Mouse (Mus musculus) intestine, postnatal 0 days (tissue): ENCODE data around the gene Cggbp1. TPM values are rescaled to one million over a fixed set of nuclear protein-coding genes. Genes with fewer than 3 reads are reported as not detected.

Experiments
- ATAC-seq: fragments of 200-750 bp; cut with Nextera tagmentation; 2 replicates; pipeline ENCODE4 v1.8.0; 2017; ENCODE audit warnings: mild to moderate bottlenecking, moderate TSS enrichment, moderate library complexity
- H3K27ac ChIP-seq: fragments of 300-500 bp; sonication (generic); 2 replicates; pipeline ENCODE4 v1.5.1; 2014; ENCODE audit warnings: mild to moderate bottlenecking, low read depth, low read length, moderate library complexity
- H3K27me3 ChIP-seq: fragments of 300-500 bp; sonication (generic); replicated peaks from 2 replicates; pipeline ENCODE4 v1.6.1; 2014; ENCODE audit warnings: low read length, mixed read lengths; ENCODE audit not compliant: control insufficient read depth, insufficient read depth
- H3K36me3 ChIP-seq: fragments of 300-500 bp; sonication (generic); 2 replicates; pipeline ENCODE4 v1.6.1; 2014; ENCODE audit warnings: mild to moderate bottlenecking, moderate library complexity; ENCODE audit not compliant: control insufficient read depth, insufficient read depth
- H3K4me1 ChIP-seq: fragments of 300-500 bp; sonication (generic); replicated peaks from 2 replicates; pipeline ENCODE4 v1.6.1; 2014; ENCODE audit warnings: antibody characterized with exemption, low read length, mixed read lengths; ENCODE audit not compliant: control insufficient read depth, insufficient read depth
- H3K4me2 ChIP-seq: fragments of 300-500 bp; sonication (generic); replicated peaks from 2 replicates; pipeline ENCODE4 v1.6.1; 2014; ENCODE audit warnings: low read depth, mild to moderate bottlenecking, moderate library complexity
- H3K4me3 ChIP-seq: fragments of 300-500 bp; sonication (generic); 2 replicates; pipeline ENCODE4 v1.5.1; 2014; ENCODE audit warnings: low read depth, low read length
- H3K9ac ChIP-seq: fragments of 300-500 bp; sonication (generic); 2 replicates; pipeline ENCODE4 v1.6.1; 2014; ENCODE audit warnings: mild to moderate bottlenecking, low read depth, low read length
- H3K9me3 ChIP-seq: fragments of 300-500 bp; sonication (generic); 2 replicates; pipeline ENCODE4 v1.6.1; 2016; ENCODE audit warnings: mixed run types; ENCODE audit not compliant: control insufficient read depth
- CTCF ChIP-seq: sonication (generic); IDR thresholded peaks from 2 replicates; pipeline ENCODE4 v1.5.1; 2016; ENCODE audit warnings: low read depth, mild to moderate bottlenecking, control low read depth, antibody characterized with exemption, moderate library complexity
- WGBS: fragments of 180-500 bp; shearing (Covaris S2); extraction: QIAGEN DNeasy Blood & Tissue Kit; methylation state at CpG from one replicate; pipeline ENCODE4 v1.1.7; 2014; 5-methylcytosine and 5-hydroxymethylcytosine counted together
- polyA plus RNA-seq: library from polyadenylated mRNA; unstranded; fragments of >200 nt; fragmentation: Nextera tagmentation; extraction: Ambion mirVana; gene quantifications from 2 replicates; pipeline ENCODE4 v1.2.1, GENCODE M21; 2015

Cggbp1 gene
- polyA plus RNA-seq, 1 experiment from 2014 or later, result 34.4 TPM

- TF ChIP-seq CTCF, result no peak
- no peak overlapping the region for H3K4me3 ChIP-seq
- no peaks in the 10 kb centered on the region for H3K36me3 ChIP-seq
- no peak overlapping the region for H3K9ac ChIP-seq
- no peaks in the 10 kb centered on the region for H3K27me3 ChIP-seq
- no peak overlapping the region for H3K4me2 ChIP-seq
- no peak for ATAC-seq
- no peaks in the 10 kb centered on the region for H3K4me1 ChIP-seq
- 72% methylated on average over 1 of the region's 1 CpGs for WGBS
- no peak overlapping the region for H3K27ac ChIP-seq
- H3K9me3 ChIP-seq, result no peaks in the 10 kb centered on the region
Measured at GRCm38 (mm10) chr16:64835996-64836545, 15.7 kb upstream of the Cggbp1 start.

- Histone ChIP-seq H3K36me3 (no peaks in the 10 kb centered on the region), H3K27me3 (no peaks in the 10 kb centered on the region), H3K9ac (no peak overlapping the region), H3K27ac (no peak overlapping the region), H3K4me2 (no peak overlapping the region), H3K4me1 (no peaks in the 10 kb centered on the region), H3K9me3 (no peaks in the 10 kb centered on the region), H3K4me3 (no peak overlapping the region)
- ATAC-seq, result no peak
- 94% methylated on average over 2 of the region's 2 CpGs for WGBS
- TF ChIP-seq CTCF, result no peak
Measured at GRCm38 (mm10) chr16:64836709-64837108, 15.1 kb upstream of the Cggbp1 start.

- H3K27me3 ChIP-seq, result no peaks in the 10 kb centered on the region
- TF ChIP-seq CTCF, result no peak
- 82% methylated on average over 5 of the region's 5 CpGs for WGBS
- H3K9me3 ChIP-seq, result no peaks in the 10 kb centered on the region
- no peaks in the 10 kb centered on the region for H3K4me1 ChIP-seq
- H3K4me2 ChIP-seq, result no peak overlapping the region
- ATAC-seq, result no peak
- H3K36me3 ChIP-seq, result no peaks in the 10 kb centered on the region
- H3K4me3 ChIP-seq, result no peak overlapping the region
- H3K9ac ChIP-seq, result no peak overlapping the region
- H3K27ac ChIP-seq, result no peak overlapping the region
Measured at GRCm38 (mm10) chr16:64841481-64842373, 10.1 kb upstream of the Cggbp1 start.

- Histone ChIP-seq H3K9me3 (no peaks in the 10 kb centered on the region), H3K36me3 (no peaks in the 10 kb centered on the region), H3K4me2 (no peak overlapping the region), H3K4me1 (no peaks in the 10 kb centered on the region), H3K9ac (no peak overlapping the region), H3K27me3 (no peaks in the 10 kb centered on the region), H3K27ac (no peak overlapping the region), H3K4me3 (no peak overlapping the region)
- ATAC-seq, result no peak
- TF ChIP-seq CTCF, result 0 out of 2 replicates have a peak, but pooled peaks have one; percentile 16
- 91% methylated on average over 3 of the region's 3 CpGs for WGBS
Measured at GRCm38 (mm10) chr16:64842374-64842729, 9.4 kb upstream of the Cggbp1 start.

- WGBS, result 88% methylated on average over 8 of the region's 8 CpGs
- Histone ChIP-seq H3K4me1 (no peaks in the 10 kb centered on the region), H3K27ac (no peak overlapping the region), H3K4me3 (no peak overlapping the region), H3K9me3 (no peaks in the 10 kb centered on the region), H3K36me3 (no peaks in the 10 kb centered on the region), H3K27me3 (no peaks in the 10 kb centered on the region), H3K4me2 (no peak overlapping the region), H3K9ac (no peak overlapping the region)
- no peak for ATAC-seq
- TF ChIP-seq CTCF, result peak; percentile 47
Measured at GRCm38 (mm10) chr16:64845947-64846346, 5.8 kb upstream of the Cggbp1 start.

- H3K9ac ChIP-seq, result peak overlapping the region; percentile 82
- no peak for TF ChIP-seq CTCF
- H3K36me3 ChIP-seq, result peaks cover 1% of the 10 kb centered on the region
- peak overlapping the region; percentile 95 for H3K27ac ChIP-seq
- H3K9me3 ChIP-seq, result no peaks in the 10 kb centered on the region
- no peaks in the 10 kb centered on the region for H3K27me3 ChIP-seq
- H3K4me3 ChIP-seq, result peak overlapping the region; percentile 96
- H3K4me1 ChIP-seq, result no peaks in the 10 kb centered on the region; the same call in 1 of the 2 replicates
- no peak for ATAC-seq
- WGBS, result 2% methylated on average over 16 of the region's 16 CpGs
- H3K4me2 ChIP-seq, result peak overlapping the region; percentile 88
Measured at GRCm38 (mm10) chr16:64850287-64851084, 1.3 kb upstream of the Cggbp1 start.
